Mouse (Mus musculus) heart, embryonic 14.5 days (tissue): Measurements from ENCODE around the gene Defb22. TPM values are rescaled to one million over a fixed set of nuclear protein-coding genes. Genes with fewer than 3 reads are reported as not detected.

ENCODE experiments used
- ATAC-seq: fragments of 200-750 bp; cut with Nextera tagmentation; 2 replicates; pipeline ENCODE4 v1.8.0; 2017; ENCODE audit warnings: low read depth, moderate TSS enrichment; ENCODE audit not compliant: insufficient number of reproducible peaks, insufficient read depth, low FRiP score
- H3K27ac ChIP-seq, 2 experiments: fragments of 200-500 bp in 1 of 2; fragments of 300-500 bp in 1 of 2; sonication (generic) in 1 of 2; replicated peaks in 1 of 2; 2 replicates each; pipeline ENCODE4 v1.5.1; 2012 to 2014; ENCODE audit warnings: low read depth in 2 of 2, low read length in 2 of 2, control low read depth in 1 of 2, mild to moderate bottlenecking in 1 of 2, mixed read lengths in 1 of 2; ENCODE audit not compliant: control insufficient read depth in 1 of 2, insufficient read depth in 1 of 2
- H3K27me3 ChIP-seq: fragments of 300-500 bp; sonication (generic); 2 replicates; pipeline ENCODE4 v1.6.1; 2014; ENCODE audit warnings: mild to moderate bottlenecking, low read length, control low read depth; ENCODE audit not compliant: control insufficient read depth, insufficient read depth
- H3K36me3 ChIP-seq: fragments of 300-500 bp; sonication (generic); 2 replicates; pipeline ENCODE4 v1.6.1; 2014; ENCODE audit warnings: mild to moderate bottlenecking, control low read depth, low read length, mixed read lengths; ENCODE audit not compliant: control insufficient read depth, insufficient read depth
- H3K4me1 ChIP-seq, 2 experiments: fragments of 200-500 bp in 1 of 2; fragments of 300-500 bp in 1 of 2; sonication (generic) in 1 of 2; 2 replicates each; pipeline ENCODE4 v1.6.1; 2012 to 2014; ENCODE audit warnings: low read length in 2 of 2, control low read depth in 1 of 2, mixed read lengths in 1 of 2; ENCODE audit not compliant: control insufficient read depth in 2 of 2, insufficient read depth in 2 of 2
- H3K4me2 ChIP-seq: fragments of 300-500 bp; sonication (generic); 2 replicates; pipeline ENCODE4 v1.6.1; 2014; ENCODE audit warnings: mild to moderate bottlenecking, low read length
- H3K4me3 ChIP-seq, 2 experiments: fragments of 200-500 bp in 1 of 2; fragments of 300-500 bp in 1 of 2; sonication (generic) in 1 of 2; 2 replicates each; pipeline ENCODE4 v1.5.1; 2012 to 2014; ENCODE audit warnings: low read length in 2 of 2, mild to moderate bottlenecking in 2 of 2, control low read depth in 1 of 2, low read depth in 1 of 2, moderate library complexity in 1 of 2; ENCODE audit not compliant: control insufficient read depth in 1 of 2, insufficient read depth in 1 of 2
- H3K9ac ChIP-seq: fragments of 300-500 bp; sonication (generic); 2 replicates; pipeline ENCODE4 v1.6.1; 2014; ENCODE audit warnings: mild to moderate bottlenecking, low read length
- H3K9me3 ChIP-seq: fragments of 300-500 bp; sonication (generic); 2 replicates; pipeline ENCODE4 v1.6.1; 2016; ENCODE audit warnings: low read length, control low read depth; ENCODE audit not compliant: control insufficient read depth
- WGBS: fragments of 180-500 bp; shearing (Covaris S2); extraction: QIAGEN DNeasy Blood & Tissue Kit; methylation state at CpG from one replicate; pipeline ENCODE4 v1.1.7; 2014; 5-methylcytosine and 5-hydroxymethylcytosine counted together
- polyA plus RNA-seq: library from polyadenylated mRNA; unstranded; fragments of >200 nt; fragmentation: Nextera tagmentation; extraction: Ambion mirVana; gene quantifications from 2 replicates; pipeline ENCODE4 v1.2.1, GENCODE M21; 2014

The Defb22 gene
- polyA plus RNA-seq, 1 experiment from 2014 or later = not detected

DNA sequence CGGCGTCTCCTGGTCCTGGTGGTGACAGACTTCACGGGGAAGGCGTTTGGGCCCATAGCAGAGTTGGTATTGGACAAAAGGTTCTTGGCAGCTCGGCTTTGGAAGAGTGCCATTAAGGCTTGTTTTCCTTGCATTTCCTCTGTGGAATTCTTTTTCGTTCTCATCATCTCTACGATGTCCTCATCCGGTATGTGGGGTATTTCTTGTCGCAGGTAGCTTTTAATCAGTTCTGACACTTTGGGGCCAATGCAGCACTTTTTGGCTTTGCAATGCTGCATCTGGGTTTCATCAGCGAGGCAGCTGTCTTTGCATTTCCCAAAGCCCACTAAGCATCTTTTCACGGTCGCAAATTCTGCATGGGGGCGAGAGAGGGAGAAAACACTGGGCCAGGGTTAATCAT is 30.7 kb downstream of the Defb22 start:
- no peak overlapping the region for H3K4me2 ChIP-seq
- H3K4me3 ChIP-seq = no peak overlapping the region
- no peaks in the 10 kb centered on the region for H3K36me3 ChIP-seq
- H3K9ac ChIP-seq = no peak overlapping the region
- H3K27ac ChIP-seq = no peak overlapping the region
- ATAC-seq = no peak
- 50% methylated on average over 13 of the region's 13 CpGs for WGBS
- no peaks in the 10 kb centered on the region for H3K9me3 ChIP-seq
- peaks cover 2 to 3% of the 10 kb centered on the region in 2 experiments; a peak in 2 of 4 replicates for H3K4me1 ChIP-seq
- H3K27me3 ChIP-seq = no peaks in the 10 kb centered on the region

DNA sequence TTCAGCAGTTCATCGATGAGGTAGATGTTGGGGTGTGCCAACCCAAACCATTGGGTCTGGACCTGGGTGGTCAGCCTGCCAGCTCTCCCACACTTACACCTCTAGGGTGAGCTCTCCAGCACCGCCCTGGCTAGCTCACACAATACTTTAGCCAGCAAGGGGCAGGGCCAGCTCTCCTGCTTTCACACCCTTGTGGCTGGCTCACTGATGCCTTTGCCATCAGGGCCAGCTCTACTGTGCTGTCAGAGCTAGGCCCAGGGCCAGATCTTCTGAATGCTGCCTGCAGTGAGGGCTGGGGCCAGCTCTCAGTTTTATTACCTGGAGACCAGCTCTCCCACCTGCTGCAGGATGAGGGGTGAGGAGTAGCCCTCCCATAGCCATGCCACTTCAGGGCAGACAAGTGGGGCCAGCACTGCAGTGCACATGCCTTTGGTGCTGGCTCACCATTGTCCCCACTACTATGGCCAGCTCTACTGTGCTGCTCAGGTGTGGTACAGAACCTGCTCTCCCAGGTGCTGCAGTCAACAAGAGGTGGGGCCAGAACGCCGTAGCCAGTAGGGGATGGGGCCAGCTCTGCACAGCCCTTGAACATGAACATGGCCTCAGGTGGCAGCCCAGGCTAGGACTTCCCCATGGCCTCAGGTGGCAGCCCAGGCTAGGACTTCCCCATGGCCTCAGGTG is 37.7 kb downstream of the Defb22 start:
- no peaks in the 10 kb centered on the region for H3K36me3 ChIP-seq
- H3K4me1 ChIP-seq = peaks cover 7 to 16% of the 10 kb centered on the region in 2 experiments
- no peak for ATAC-seq
- H3K4me3 ChIP-seq = no peak overlapping the region
- no peak overlapping the region for H3K27ac ChIP-seq
- no peaks in the 10 kb centered on the region for H3K27me3 ChIP-seq
- H3K9ac ChIP-seq = no peak overlapping the region
- no peaks in the 10 kb centered on the region for H3K9me3 ChIP-seq
- 77% methylated on average over 4 of the region's 4 CpGs for WGBS
- no peak overlapping the region for H3K4me2 ChIP-seq

DNA sequence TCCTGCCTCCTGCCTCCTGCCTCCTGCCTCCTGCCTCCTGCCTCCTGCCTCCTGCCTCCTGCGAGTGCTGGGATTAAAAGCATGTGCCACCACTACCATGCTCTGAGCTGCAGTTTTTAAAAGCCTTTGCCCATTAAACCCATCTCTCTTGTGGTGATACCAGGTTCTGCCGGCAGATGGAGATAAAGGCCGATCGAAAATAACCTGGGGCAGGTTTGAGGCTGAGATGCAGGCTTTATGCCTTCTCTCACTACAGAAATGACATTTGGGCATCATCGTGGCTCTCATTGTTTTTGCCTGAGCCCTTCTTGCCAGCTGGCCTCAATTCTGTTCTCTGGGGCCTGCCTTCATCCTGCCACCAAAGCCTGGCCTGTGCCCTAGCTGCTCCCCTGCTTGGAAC is 39.7 kb downstream of the Defb22 start:
- 9% methylated on average over 5 of the region's 5 CpGs for WGBS
- no peak overlapping the region for H3K4me2 ChIP-seq
- H3K27me3 ChIP-seq = no peaks in the 10 kb centered on the region
- H3K4me3 ChIP-seq = no peak overlapping the region
- no peak for ATAC-seq
- no peak overlapping the region for H3K27ac ChIP-seq
- H3K9ac ChIP-seq = no peak overlapping the region
- H3K4me1 ChIP-seq = peaks cover 13 to 24% of the 10 kb centered on the region in 2 experiments
- H3K9me3 ChIP-seq = no peaks in the 10 kb centered on the region
- H3K36me3 ChIP-seq = no peaks in the 10 kb centered on the region

DNA sequence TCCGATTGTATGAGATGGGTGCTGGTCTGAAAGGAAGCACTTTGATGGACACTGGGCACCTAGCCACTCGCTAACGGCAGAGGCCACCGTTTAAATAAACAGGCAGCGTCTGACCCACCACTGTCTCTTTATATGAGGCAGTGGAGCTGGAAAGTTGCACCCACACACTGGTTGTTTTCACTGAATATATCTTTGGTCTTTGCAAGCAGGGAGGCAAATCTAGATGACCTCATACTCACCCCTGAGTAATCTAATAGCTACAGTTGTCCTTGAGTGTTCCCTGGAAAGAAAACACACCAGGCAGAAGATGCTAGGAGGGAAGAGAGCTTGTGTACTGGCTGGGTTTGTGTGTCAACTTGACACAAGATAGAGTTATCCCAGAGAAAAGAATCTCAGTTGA is 42.5 kb downstream of the Defb22 start:
- ATAC-seq = no peak
- Histone ChIP-seq H3K9ac (peak overlapping the region; percentile 30; the same call in 1 of the 2 replicates), H3K9me3 (no peaks in the 10 kb centered on the region), H3K4me3 (no peak overlapping the region), H3K27ac (0 out of 4 replicates have a peak overlapping the region, but pooled peaks of 1 of the 2 experiments have one; percentile 6), H3K4me1 (peaks cover 12 to 22% of the 10 kb centered on the region in 2 experiments), H3K4me2 (no peak overlapping the region), H3K36me3 (no peaks in the 10 kb centered on the region), H3K27me3 (no peaks in the 10 kb centered on the region)
- WGBS = 17% methylated on average over 5 of the region's 5 CpGs

DNA sequence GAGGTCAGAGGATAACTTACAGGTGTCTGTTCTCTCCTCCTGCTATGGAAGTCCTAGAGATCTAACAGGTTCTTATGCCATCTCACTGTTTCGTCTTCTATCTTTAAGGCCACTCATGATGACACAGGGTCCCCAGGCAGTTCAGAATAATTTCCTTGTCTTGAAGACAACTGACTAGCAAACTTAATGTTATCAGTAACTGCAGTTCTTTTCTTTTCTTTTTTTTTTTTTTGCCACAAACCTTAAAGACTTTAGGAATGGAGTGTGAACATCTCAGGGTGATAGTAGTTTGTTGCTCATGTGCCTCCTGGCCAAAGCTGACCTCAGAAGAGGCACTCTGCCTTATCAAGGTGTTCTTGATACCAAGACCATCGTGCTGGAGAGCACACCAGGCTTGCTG is 43.3 kb downstream of the Defb22 start:
- no peaks in the 10 kb centered on the region for H3K9me3 ChIP-seq
- no peak for ATAC-seq
- no peak overlapping the region for H3K27ac ChIP-seq
- H3K9ac ChIP-seq = no peak overlapping the region
- H3K4me1 ChIP-seq = peaks cover 12 to 22% of the 10 kb centered on the region in 2 experiments
- H3K27me3 ChIP-seq = no peaks in the 10 kb centered on the region
- WGBS = 36% methylated on average over 2 of the region's 2 CpGs
- no peak overlapping the region for H3K4me3 ChIP-seq
- H3K36me3 ChIP-seq = no peaks in the 10 kb centered on the region
- no peak overlapping the region for H3K4me2 ChIP-seq

DNA sequence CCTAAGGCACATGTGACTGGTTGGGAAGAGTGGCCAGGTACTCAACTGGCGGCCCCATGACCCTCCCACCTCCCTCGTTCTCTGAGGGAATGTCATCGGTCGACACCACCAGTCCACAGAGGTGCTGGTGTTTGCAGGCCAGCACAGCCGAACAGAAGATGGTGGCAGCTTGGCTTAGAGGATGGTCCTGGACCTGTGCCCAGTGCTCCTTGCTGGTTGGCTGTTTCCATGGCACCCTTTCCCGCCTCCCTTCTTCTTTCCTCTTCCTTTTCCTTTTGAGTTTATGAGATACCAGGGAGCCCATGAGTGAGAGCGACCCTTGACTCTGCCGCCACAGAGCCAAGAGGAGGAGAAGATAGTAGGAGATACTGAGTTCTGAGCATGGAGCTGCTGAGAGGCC is 46.7 kb downstream of the Defb22 start:
- 77% methylated on average over 8 of the region's 8 CpGs for WGBS
- Histone ChIP-seq H3K4me1 (peaks cover 12 to 22% of the 10 kb centered on the region in 2 experiments), H3K4me3 (no peak overlapping the region), H3K36me3 (no peaks in the 10 kb centered on the region), H3K27me3 (no peaks in the 10 kb centered on the region), H3K9ac (no peak overlapping the region), H3K27ac (no peak overlapping the region), H3K4me2 (no peak overlapping the region), H3K9me3 (no peaks in the 10 kb centered on the region)
- no peak for ATAC-seq

DNA sequence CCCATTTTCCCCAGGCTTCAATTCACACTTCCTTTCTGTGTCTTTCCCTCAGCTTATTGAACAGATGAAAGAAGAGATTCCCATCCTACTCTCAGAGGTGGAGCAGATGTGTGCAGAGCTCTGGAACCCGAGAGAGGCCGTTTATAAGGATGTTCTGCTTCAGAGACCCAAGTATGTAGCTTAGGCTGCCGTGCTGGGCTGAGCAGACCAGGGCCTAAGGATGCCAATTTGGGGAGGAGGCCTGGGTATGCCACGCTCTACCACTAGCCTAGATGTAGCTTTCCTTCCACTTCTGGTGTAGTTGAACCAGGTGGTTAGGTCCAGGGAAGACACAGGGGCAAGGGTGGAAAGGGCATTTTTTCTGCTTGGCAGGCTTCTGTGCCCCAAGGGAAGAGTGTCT is 47.6 kb downstream of the Defb22 start:
- Histone ChIP-seq H3K9me3 (no peaks in the 10 kb centered on the region), H3K36me3 (no peaks in the 10 kb centered on the region), H3K27ac (no peak overlapping the region), H3K9ac (no peak overlapping the region), H3K27me3 (no peaks in the 10 kb centered on the region), H3K4me3 (no peak overlapping the region), H3K4me1 (peaks cover 9 to 16% of the 10 kb centered on the region in 2 experiments), H3K4me2 (no peak overlapping the region)
- 81% methylated on average over 4 of the region's 4 CpGs for WGBS
- no peak for ATAC-seq

DNA sequence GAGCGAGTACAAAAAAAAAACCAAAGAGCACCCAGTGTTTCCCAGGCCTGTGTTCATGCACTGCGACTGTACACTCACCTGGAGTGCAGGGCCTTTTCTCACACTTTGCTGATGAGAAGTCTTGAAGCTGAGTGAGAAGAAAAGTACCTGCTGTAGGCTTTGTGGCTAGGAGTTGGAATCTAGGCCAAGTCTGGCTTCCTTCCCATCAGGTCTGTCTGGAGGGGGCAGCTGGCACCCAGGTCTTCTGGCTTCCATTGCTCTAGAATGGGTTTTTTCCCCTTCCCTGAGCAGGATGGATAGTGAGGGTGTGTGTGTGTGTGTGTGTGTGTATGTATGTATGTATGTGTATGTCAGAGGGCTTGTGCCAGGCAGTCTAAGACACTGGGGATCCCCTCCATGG is 50.1 kb downstream of the Defb22 start:
- Histone ChIP-seq H3K4me3 (no peak overlapping the region), H3K4me2 (no peak overlapping the region), H3K27ac (no peak overlapping the region), H3K4me1 (peaks cover 13 to 24% of the 10 kb centered on the region in 2 experiments), H3K9me3 (no peaks in the 10 kb centered on the region), H3K9ac (no peak overlapping the region), H3K36me3 (no peaks in the 10 kb centered on the region), H3K27me3 (no peaks in the 10 kb centered on the region)
- WGBS = 85% methylated on average over 2 of the region's 2 CpGs
- ATAC-seq = no peak
